Mouse (Mus musculus) cerebellum, adult 2 months (tissue): ENCODE results near the gene Hnrnpa0. TPM values are rescaled to one million over a fixed set of nuclear protein-coding genes. Genes with fewer than 3 reads are reported as not detected.
"Not testable (repeated sequence)": the region's sequence is repeated elsewhere in the genome, so short reads cannot be mapped to it uniquely, and the experiment has no call there.

ENCODE experiments used
- DNase-seq, 2 experiments: peaks; one replicate each; pipeline ENCODE4 v3.0.0; 2021
- H3K27ac ChIP-seq: fragments of 200-500 bp; 2 replicates; pipeline ENCODE4 v1.5.1; 2012; ENCODE audit warnings: low read length, control low read depth, inconsistent platforms; ENCODE audit not compliant: insufficient read depth
- H3K27me3 ChIP-seq: fragments of 200-500 bp; 2 replicates; pipeline ENCODE4 v1.6.1; 2012; ENCODE audit warnings: inconsistent platforms, mild to moderate bottlenecking, low read length, moderate library complexity; ENCODE audit not compliant: control insufficient read depth, insufficient read depth
- H3K4me1 ChIP-seq: fragments of 200-500 bp; 2 replicates; pipeline ENCODE4 v1.6.1; 2011; ENCODE audit warnings: low read length; ENCODE audit not compliant: control insufficient read depth, insufficient read depth
- H3K4me3 ChIP-seq: fragments of 200-500 bp; replicated peaks from 2 replicates; pipeline ENCODE3; 2011; ENCODE audit warnings: mild to moderate bottlenecking, low read depth, low read length, control low read depth; ENCODE audit not compliant: insufficient read depth
- CTCF ChIP-seq: fragments of 200-500 bp; IDR thresholded peaks from 2 replicates; pipeline ENCODE4 v1.5.1; 2011; ENCODE audit warnings: low read depth, mild to moderate bottlenecking, control low read depth, low read length, moderate library complexity, borderline replicate concordance; ENCODE audit not compliant: insufficient read depth
- POLR2A ChIP-seq: fragments of 200-500 bp; IDR thresholded peaks from 2 replicates; pipeline ENCODE4 v1.6.1; 2011; ENCODE audit warnings: low read length, control low read depth, borderline replicate concordance; ENCODE audit not compliant: insufficient read depth
- whole genome bisulfite sequencing: fragments of 180-500 bp; shearing (Covaris S2); methylation state at CpG from one replicate; pipeline ENCODE4 v1.1.7; 2018; 5-methylcytosine and 5-hydroxymethylcytosine counted together
- polyA plus RNA-seq: library from polyadenylated mRNA; depleted of rRNA; stranded (reverse); fragments of >200 nt; gene quantifications from 2 replicates; pipeline ENCODE4 v1.2.3, GENCODE M21; 2012

Gene Hnrnpa0
- polyA plus RNA-seq, 1 experiment, result 96.5 TPM

GRCm38 (mm10) chr13:58157036-58157435, 28.7 kb upstream of the Hnrnpa0 start:
- H3K27me3 ChIP-seq, result no peaks in the 10 kb centered on the region
- peak; percentile 27 to 43 for DNase-seq
- H3K27ac ChIP-seq, result peak overlapping the region; percentile 77
- 7% methylated on average over 8 of the region's 8 CpGs for WGBS
- H3K4me3 ChIP-seq, result peak overlapping the region; percentile 93
- no peak for TF ChIP-seq POLR2A
- TF ChIP-seq CTCF, result no peak
- H3K4me1 ChIP-seq, result peaks cover 5% of the 10 kb centered on the region

GRCm38 (mm10) chr13:58156031-58156430, 27.7 kb upstream of the Hnrnpa0 start:
- Histone ChIP-seq H3K27me3 (no peaks in the 10 kb centered on the region), H3K27ac (no peak overlapping the region), H3K4me1 (peaks cover 5% of the 10 kb centered on the region), H3K4me3 (no peak overlapping the region)
- TF ChIP-seq POLR2A (no peak), CTCF (no peak)
- DNase-seq, result no peak
- 96% methylated on average over 2 of the region's 2 CpGs for WGBS

- WGBS, result 78% methylated on average over 11 of the region's 11 CpGs
- Histone ChIP-seq H3K4me1 (peaks cover 5% of the 10 kb centered on the region; the same call in 1 of the 2 replicates), H3K4me3 (no peak overlapping the region), H3K27ac (no peak overlapping the region), H3K27me3 (no peaks in the 10 kb centered on the region)
- TF ChIP-seq POLR2A, result no peak
- TF ChIP-seq CTCF, result no peak
- DNase-seq, result no peak
Measured at GRCm38 (mm10) chr13:58150442-58150841, 22.1 kb upstream of the Hnrnpa0 start.

- Histone ChIP-seq H3K27ac (no peak overlapping the region), H3K27me3 (no peaks in the 10 kb centered on the region), H3K4me3 (no peak overlapping the region), H3K4me1 (peaks cover 5% of the 10 kb centered on the region; the same call in 1 of the 2 replicates)
- no peak for DNase-seq
- 95% methylated on average over 3 of the region's 3 CpGs for WGBS
- TF ChIP-seq POLR2A, result no peak
- TF ChIP-seq CTCF, result no peak
Measured at GRCm38 (mm10) chr13:58149629-58150028, 21.3 kb upstream of the Hnrnpa0 start.

GRCm38 (mm10) chr13:58149033-58149558, 20.7 kb upstream of the Hnrnpa0 start:
- Histone ChIP-seq H3K4me3 (no peak overlapping the region), H3K27ac (no peak overlapping the region), H3K4me1 (peaks cover 5% of the 10 kb centered on the region; the same call in 1 of the 2 replicates), H3K27me3 (no peaks in the 10 kb centered on the region)
- WGBS, result 27% methylated on average over 5 of the region's 5 CpGs
- TF ChIP-seq POLR2A (no peak), CTCF (peak; percentile 38; the same call in 1 of the 2 replicates)
- peak; percentile 40 to 47 for DNase-seq

GRCm38 (mm10) chr13:58148256-58148831, 20.0 kb upstream of the Hnrnpa0 start:
- peaks cover 5% of the 10 kb centered on the region; the same call in 1 of the 2 replicates for H3K4me1 ChIP-seq
- DNase-seq, result peak; percentile 56 to 62
- no peaks in the 10 kb centered on the region for H3K27me3 ChIP-seq
- TF ChIP-seq CTCF (no peak), POLR2A (peak; percentile 33; the same call in 1 of the 2 replicates)
- H3K27ac ChIP-seq, result no peak overlapping the region
- H3K4me3 ChIP-seq, result peak overlapping the region; percentile 52
- 1% methylated on average over 17 of the region's 17 CpGs for WGBS

GRCm38 (mm10) chr13:58147760-58148159, 19.4 kb upstream of the Hnrnpa0 start:
- WGBS, result 76% methylated on average over 1 of the region's 1 CpGs
- Histone ChIP-seq H3K4me3 (no peak overlapping the region), H3K27ac (no peak overlapping the region), H3K4me1 (peaks cover 5% of the 10 kb centered on the region; the same call in 1 of the 2 replicates), H3K27me3 (no peaks in the 10 kb centered on the region)
- TF ChIP-seq CTCF (no peak), POLR2A (no peak)
- DNase-seq, result no peak

GRCm38 (mm10) chr13:58146603-58147002, 18.2 kb upstream of the Hnrnpa0 start:
- not testable (repeated sequence) for H3K27ac ChIP-seq
- 96% methylated on average over 8 of the region's 8 CpGs for WGBS

More at GRCm38 (mm10) chr13:58146603-58147002, 18.2 kb upstream of the Hnrnpa0 start:
- not testable (repeated sequence) for H3K4me3 ChIP-seq, DNase-seq, H3K27me3 ChIP-seq, H3K4me1 ChIP-seq
